Mouse (Mus musculus) heart, embryonic 14.5 days (tissue): ENCODE data around the gene Auts2. TPM values are rescaled to one million over a fixed set of nuclear protein-coding genes. Genes with fewer than 3 reads are reported as not detected.

ENCODE experiments used
- ATAC-seq: fragments of 200-750 bp; cut with Nextera tagmentation; 2 replicates; pipeline ENCODE4 v1.8.0; 2017; ENCODE audit warnings: low read depth, moderate TSS enrichment; ENCODE audit not compliant: insufficient number of reproducible peaks, insufficient read depth, low FRiP score
- H3K27ac ChIP-seq, 2 experiments: fragments of 200-500 bp in 1 of 2; fragments of 300-500 bp in 1 of 2; sonication (generic) in 1 of 2; replicated peaks in 1 of 2; 2 replicates each; pipeline ENCODE4 v1.5.1; 2012 to 2014; ENCODE audit warnings: low read depth in 2 of 2, low read length in 2 of 2, control low read depth in 1 of 2, mild to moderate bottlenecking in 1 of 2, mixed read lengths in 1 of 2; ENCODE audit not compliant: control insufficient read depth in 1 of 2, insufficient read depth in 1 of 2
- H3K27me3 ChIP-seq: fragments of 300-500 bp; sonication (generic); 2 replicates; pipeline ENCODE4 v1.6.1; 2014; ENCODE audit warnings: mild to moderate bottlenecking, low read length, control low read depth; ENCODE audit not compliant: control insufficient read depth, insufficient read depth
- H3K36me3 ChIP-seq: fragments of 300-500 bp; sonication (generic); 2 replicates; pipeline ENCODE4 v1.6.1; 2014; ENCODE audit warnings: mild to moderate bottlenecking, control low read depth, low read length, mixed read lengths; ENCODE audit not compliant: control insufficient read depth, insufficient read depth
- H3K4me1 ChIP-seq, 2 experiments: fragments of 200-500 bp in 1 of 2; fragments of 300-500 bp in 1 of 2; sonication (generic) in 1 of 2; 2 replicates each; pipeline ENCODE4 v1.6.1; 2012 to 2014; ENCODE audit warnings: low read length in 2 of 2, control low read depth in 1 of 2, mixed read lengths in 1 of 2; ENCODE audit not compliant: control insufficient read depth in 2 of 2, insufficient read depth in 2 of 2
- H3K4me2 ChIP-seq: fragments of 300-500 bp; sonication (generic); 2 replicates; pipeline ENCODE4 v1.6.1; 2014; ENCODE audit warnings: mild to moderate bottlenecking, low read length
- H3K4me3 ChIP-seq, 2 experiments: fragments of 200-500 bp in 1 of 2; fragments of 300-500 bp in 1 of 2; sonication (generic) in 1 of 2; 2 replicates each; pipeline ENCODE4 v1.5.1; 2012 to 2014; ENCODE audit warnings: low read length in 2 of 2, mild to moderate bottlenecking in 2 of 2, control low read depth in 1 of 2, low read depth in 1 of 2, moderate library complexity in 1 of 2; ENCODE audit not compliant: control insufficient read depth in 1 of 2, insufficient read depth in 1 of 2
- H3K9ac ChIP-seq: fragments of 300-500 bp; sonication (generic); 2 replicates; pipeline ENCODE4 v1.6.1; 2014; ENCODE audit warnings: mild to moderate bottlenecking, low read length
- H3K9me3 ChIP-seq: fragments of 300-500 bp; sonication (generic); 2 replicates; pipeline ENCODE4 v1.6.1; 2016; ENCODE audit warnings: low read length, control low read depth; ENCODE audit not compliant: control insufficient read depth
- WGBS: fragments of 180-500 bp; shearing (Covaris S2); extraction: QIAGEN DNeasy Blood & Tissue Kit; methylation state at CpG from one replicate; pipeline ENCODE4 v1.1.7; 2014; 5-methylcytosine and 5-hydroxymethylcytosine counted together
- polyA plus RNA-seq: library from polyadenylated mRNA; unstranded; fragments of >200 nt; fragmentation: Nextera tagmentation; extraction: Ambion mirVana; gene quantifications from 2 replicates; pipeline ENCODE4 v1.2.1, GENCODE M21; 2014

The Auts2 gene
- polyA plus RNA-seq, 1 experiment from 2014 or later: 18.0 TPM

DNA sequence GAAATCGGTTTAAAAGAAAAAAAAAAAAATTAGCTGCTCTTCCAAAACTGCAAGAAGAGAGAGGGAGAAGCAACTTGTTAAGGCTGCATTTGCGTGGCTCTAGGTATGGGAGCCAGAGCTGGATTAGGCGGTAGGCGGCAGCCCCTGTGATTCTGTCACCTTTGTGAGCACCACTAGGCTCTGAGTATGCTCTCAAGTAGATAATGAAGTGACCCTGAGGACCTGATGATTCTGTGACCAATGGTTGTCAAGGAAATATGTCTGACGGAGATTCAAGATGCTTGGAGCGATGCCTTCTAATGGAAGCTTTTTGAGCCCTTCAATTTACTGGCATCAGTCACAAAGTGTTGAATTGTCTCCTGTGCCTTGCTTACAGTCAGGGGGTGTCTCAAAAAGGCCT, 1007.4 kb downstream of the Auts2 start:
- 49% methylated on average over 6 of the region's 6 CpGs for WGBS
- Histone ChIP-seq H3K36me3 (peaks cover 13% of the 10 kb centered on the region; the same call in 1 of the 2 replicates), H3K27ac (no peak overlapping the region), H3K4me3 (peak overlapping the region; percentile 10 to 80; a peak in 3 of 4 replicates), H3K4me1 (peaks cover 2 to 17% of the 10 kb centered on the region in 2 experiments; a peak in 3 of 4 replicates), H3K4me2 (peak overlapping the region; percentile 74), H3K9me3 (no peaks in the 10 kb centered on the region), H3K9ac (peak overlapping the region; percentile 86; the same call in 1 of the 2 replicates), H3K27me3 (no peaks in the 10 kb centered on the region)
- ATAC-seq: no peak

GRCm38 (mm10) chr5:131533815-131534214, 1009.3 kb downstream of the Auts2 start:
- no peak overlapping the region for H3K27ac ChIP-seq
- H3K9me3 ChIP-seq: no peaks in the 10 kb centered on the region
- H3K4me1 ChIP-seq: peaks cover 2 to 17% of the 10 kb centered on the region in 2 experiments; a peak in 3 of 4 replicates
- H3K36me3 ChIP-seq: peaks cover 13% of the 10 kb centered on the region; the same call in 1 of the 2 replicates
- no peaks in the 10 kb centered on the region for H3K27me3 ChIP-seq
- no peak overlapping the region for H3K4me2 ChIP-seq
- no peak for ATAC-seq
- no peak overlapping the region for H3K4me3 ChIP-seq
- 38% methylated on average over 3 of the region's 3 CpGs for WGBS
- H3K9ac ChIP-seq: no peak overlapping the region

DNA sequence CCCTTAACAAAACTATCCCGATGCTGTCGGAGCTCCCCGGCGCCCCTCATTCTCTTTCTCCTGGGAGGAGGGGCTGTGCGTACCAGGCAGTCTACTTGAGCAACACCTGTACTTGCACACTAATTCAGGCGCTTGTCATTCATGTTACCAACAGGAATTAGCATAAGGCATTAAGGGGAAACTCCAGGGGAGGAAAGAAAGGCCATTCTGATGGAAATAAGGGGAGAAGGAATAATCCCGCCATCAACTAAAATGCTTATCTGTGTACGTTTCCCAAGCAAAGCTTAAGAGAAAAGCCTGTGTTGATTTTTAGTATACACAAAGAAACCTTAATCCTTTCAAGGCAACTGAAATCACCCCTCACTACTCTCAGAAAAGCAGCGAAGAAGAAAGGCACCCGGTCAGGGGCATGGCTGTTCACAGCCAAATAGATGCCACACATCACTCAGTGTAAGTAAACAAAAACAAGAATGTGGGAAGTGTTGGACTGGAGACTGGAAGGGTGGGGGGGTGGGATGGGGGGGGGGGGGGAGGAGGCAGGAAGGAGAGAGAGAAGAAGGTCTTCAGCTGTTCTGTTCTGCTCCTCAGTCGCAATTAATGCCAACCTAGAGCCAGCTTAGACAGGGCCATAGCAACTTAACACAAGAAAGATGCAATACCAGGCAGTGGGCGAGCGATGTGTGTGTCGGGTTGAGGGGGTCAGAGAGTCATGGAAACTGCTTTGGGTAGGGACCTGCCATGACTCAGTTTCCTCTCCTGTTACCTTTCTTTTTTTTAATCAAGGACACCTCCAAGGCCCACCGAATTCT, 1011.2 kb downstream of the Auts2 start:
- Histone ChIP-seq H3K9ac (no peak overlapping the region), H3K27ac (no peak overlapping the region), H3K4me3 (no peak overlapping the region), H3K4me2 (no peak overlapping the region), H3K36me3 (peaks cover 13% of the 10 kb centered on the region; the same call in 1 of the 2 replicates), H3K9me3 (no peaks in the 10 kb centered on the region), H3K27me3 (no peaks in the 10 kb centered on the region), H3K4me1 (peaks cover 5 to 20% of the 10 kb centered on the region in 2 experiments)
- WGBS: 83% methylated on average over 15 of the region's 15 CpGs
- no peak for ATAC-seq

- peaks cover 5 to 21% of the 10 kb centered on the region in 2 experiments for H3K4me1 ChIP-seq
- no peak overlapping the region for H3K4me2 ChIP-seq
- no peak for ATAC-seq
- H3K27ac ChIP-seq: no peak overlapping the region
- no peak overlapping the region for H3K4me3 ChIP-seq
- H3K9ac ChIP-seq: no peak overlapping the region
- H3K27me3 ChIP-seq: no peaks in the 10 kb centered on the region
- H3K36me3 ChIP-seq: peaks cover 13% of the 10 kb centered on the region; the same call in 1 of the 2 replicates
- WGBS: 86% methylated on average over 2 of the region's 2 CpGs
- H3K9me3 ChIP-seq: no peaks in the 10 kb centered on the region
Measured at GRCm38 (mm10) chr5:131530828-131531227, 1012.3 kb downstream of the Auts2 start.

GRCm38 (mm10) chr5:131526666-131527065, 1016.5 kb downstream of the Auts2 start:
- H3K4me2 ChIP-seq: no peak overlapping the region

GRCm38 (mm10) chr5:131524900-131525465, 1018.2 kb downstream of the Auts2 start:
- Histone ChIP-seq H3K4me1 (peaks cover 7 to 24% of the 10 kb centered on the region in 2 experiments), H3K27me3 (peaks cover 5% of the 10 kb centered on the region; the same call in 1 of the 2 replicates), H3K36me3 (no peaks in the 10 kb centered on the region), H3K9ac (no peak overlapping the region), H3K4me2 (no peak overlapping the region), H3K4me3 (no peak overlapping the region), H3K9me3 (no peaks in the 10 kb centered on the region), H3K27ac (no peak overlapping the region)
- no peak for ATAC-seq
- 75% methylated on average over 12 of the region's 12 CpGs for WGBS

More at GRCm38 (mm10) chr5:131526666-131527065, 1016.5 kb downstream of the Auts2 start:
- Histone ChIP-seq H3K36me3 (0 out of 2 replicates have a peak, but pooled peaks cover under 1% of the 10 kb centered on the region), H3K4me1 (peaks cover 5 to 19% of the 10 kb centered on the region in 2 experiments), H3K27me3 (no peaks in the 10 kb centered on the region), H3K9me3 (no peaks in the 10 kb centered on the region), H3K27ac (no peak overlapping the region), H3K4me3 (no peak overlapping the region), H3K9ac (no peak overlapping the region)
- ATAC-seq: no peak
- 67% methylated on average over 3 of the region's 3 CpGs for WGBS

GRCm38 (mm10) chr5:131519560-131519959, 1023.6 kb downstream of the Auts2 start:
- Histone ChIP-seq H3K4me2 (no peak overlapping the region), H3K27me3 (peaks cover 5% of the 10 kb centered on the region; the same call in 1 of the 2 replicates), H3K4me3 (no peak overlapping the region), H3K4me1 (peaks cover 31 to 45% of the 10 kb centered on the region in 2 experiments), H3K9ac (no peak overlapping the region), H3K9me3 (no peaks in the 10 kb centered on the region), H3K27ac (no peak overlapping the region), H3K36me3 (no peaks in the 10 kb centered on the region)
- 42% methylated on average over 3 of the region's 3 CpGs for WGBS
- no peak for ATAC-seq
